Mouse (Mus musculus): ENCODE results near the gene Chrna9. TPM values are rescaled to one million over a fixed set of nuclear protein-coding genes. Genes with fewer than 3 reads are reported as not detected.

The Chrna9 gene
- total and polyA plus RNA-seq, 3 experiments: 0.57 TPM; not detected in 2

- no peak for DNase-seq (ENCODE audit: extremely low read depth)
- Histone ChIP-seq H3K4me2 (ENCODE audit: insufficient read depth, low read depth, poor library complexity, severe bottlenecking) (no peak overlapping the region), H3K79me2 (replicated peaks; ENCODE audit: control insufficient read depth, extremely low read depth, insufficient read depth, poor library complexity, severe bottlenecking) (no peaks in the 10 kb centered on the region), H3K4me3 (replicated peaks in 1 of 3; ENCODE audit: low read depth in 2 of 3, low read length in 2 of 3, poor library complexity in 1 of 3) (no peak overlapping the region), H3K9me3 (replicated peaks; ENCODE audit: low read length) (peaks cover 8% of the 10 kb centered on the region), H3K27ac (ENCODE audit: insufficient read depth, low read depth) (no peak overlapping the region), H3K36me3 (replicated peaks in 1 of 2; ENCODE audit: control insufficient read depth in 1 of 2, insufficient read depth in 1 of 2, low read length in 1 of 2) (no peaks in the 10 kb centered on the region), H3K9ac (ENCODE audit: insufficient read depth, low read depth) (no peak overlapping the region), H3K27me3 (replicated peaks) (no peaks in the 10 kb centered on the region), H3K4me1 (ENCODE audit: control insufficient read depth in 1 of 2, insufficient read depth in 2 of 2) (peaks cover 2 to 19% of the 10 kb centered on the region in 2 experiments)
- dilution Hi-C loops (cut with MboI; ENCODE audit: extremely low pct_ligation_motif_present, extremely low pct_unique_long_range_greater_than_20kb, low sequenced_read_pairs) (no loop called here), in situ Hi-C loops (cut with MboI; ENCODE audit: low pct_ligation_motif_present, low pct_unique_long_range_greater_than_20kb, low sequenced_read_pairs) (no loop called here)
- TF ChIP-seq CTCF (conservative IDR thresholded peaks at IDR 0.05 in 1 of 2, IDR thresholded peaks at IDR 0.05 in 1 of 2; ENCODE audit: low read depth in 2 of 2, low read length in 2 of 2) (no peak), POLR2A (IDR thresholded peaks at IDR 0.05; ENCODE audit: low read depth, low read length) (no peak), MYC (IDR thresholded peaks at IDR 0.05; ENCODE audit: low read depth, low read length) (no peak), GABPA (IDR thresholded peaks at IDR 0.05; ENCODE audit: insufficient replicate concordance, low read depth, low read length) (no peak), RCOR1 (conservative IDR thresholded peaks at IDR 0.05; ENCODE audit: low read depth, low read length) (no peak), PAX5 (IDR thresholded peaks at IDR 0.05; ENCODE audit: low read length) (no peak), HCFC1 (IDR thresholded peaks at IDR 0.05; ENCODE audit: low read depth, low read length) (no peak), POLR2AphosphoS2 (IDR thresholded peaks at IDR 0.05; ENCODE audit: low read depth, low read length) (no peak), JUND (conservative IDR thresholded peaks at IDR 0.05; ENCODE audit: low read depth, low read length) (no peak), TCF12 (IDR thresholded peaks at IDR 0.05; ENCODE audit: low read depth, low read length) (no peak), IRF4 (IDR thresholded peaks at IDR 0.05; ENCODE audit: low read depth, low read length) (no peak), NRF1 (IDR thresholded peaks at IDR 0.05; ENCODE audit: low read depth, low read length) (no peak)
Observed at GRCm38 (mm10) chr5:65919904-65920303, 14.8 kb upstream of the Chrna9 start.

GRCm38 (mm10) chr5:65920701-65921426 is 13.9 kb upstream of the Chrna9 start:
- H3K9me3 ChIP-seq (replicated peaks; ENCODE audit: low read length): peaks cover 8% of the 10 kb centered on the region
- H3K9ac ChIP-seq (ENCODE audit: insufficient read depth, low read depth): no peak overlapping the region
- H3K79me2 ChIP-seq (replicated peaks; ENCODE audit: control insufficient read depth, extremely low read depth, insufficient read depth, poor library complexity, severe bottlenecking): no peaks in the 10 kb centered on the region
- TF ChIP-seq NELFE (IDR thresholded peaks at IDR 0.05; ENCODE audit: low read depth, low read length): no peak
- no peak for TF ChIP-seq ZMIZ1 (IDR thresholded peaks at IDR 0.05; ENCODE audit: low read depth, low read length)
- no peak for TF ChIP-seq PAX5 (IDR thresholded peaks at IDR 0.05; ENCODE audit: low read length)
- no peak for TF ChIP-seq MAZ (IDR thresholded peaks at IDR 0.05; ENCODE audit: low read depth, low read length)
- no peak for TF ChIP-seq JUN (IDR thresholded peaks at IDR 0.05; ENCODE audit: insufficient read depth, low read depth, low read length)
- TF ChIP-seq SIN3A (IDR thresholded peaks at IDR 0.05; ENCODE audit: low read length): no peak
- no peak for TF ChIP-seq USF2 (conservative IDR thresholded peaks at IDR 0.05; ENCODE audit: low read depth, low read length)
- TF ChIP-seq UBTF (IDR thresholded peaks at IDR 0.05; ENCODE audit: low read depth, low read length): no peak
- TF ChIP-seq E2F4 (IDR thresholded peaks at IDR 0.05; ENCODE audit: insufficient replicate concordance, low read depth, low read length): no peak
- TF ChIP-seq BHLHE40 (IDR thresholded peaks at IDR 0.05; ENCODE audit: low read depth, low read length): no peak
- no peak for TF ChIP-seq POLR2AphosphoS2 (IDR thresholded peaks at IDR 0.05; ENCODE audit: low read depth, low read length)
- TF ChIP-seq ZNF384 (IDR thresholded peaks at IDR 0.05; ENCODE audit: low read depth, low read length): no peak
- peaks cover 3% of the 10 kb centered on the region for H3K27me3 ChIP-seq (replicated peaks)
- no peak overlapping the region for H3K4me3 ChIP-seq (replicated peaks in 1 of 3; ENCODE audit: low read depth in 2 of 3, low read length in 2 of 3, poor library complexity in 1 of 3)
- no peak for DNase-seq (ENCODE audit: extremely low read depth)
- no peaks in the 10 kb centered on the region for H3K36me3 ChIP-seq (replicated peaks in 1 of 2; ENCODE audit: control insufficient read depth in 1 of 2, insufficient read depth in 1 of 2, low read length in 1 of 2)
- H3K4me2 ChIP-seq (ENCODE audit: insufficient read depth, low read depth, poor library complexity, severe bottlenecking): no peak overlapping the region
- in situ Hi-C loops (cut with MboI; ENCODE audit: low pct_ligation_motif_present, low pct_unique_long_range_greater_than_20kb, low sequenced_read_pairs) (no loop called here), dilution Hi-C loops (cut with MboI; ENCODE audit: extremely low pct_ligation_motif_present, extremely low pct_unique_long_range_greater_than_20kb, low sequenced_read_pairs) (no loop called here)
- no peak overlapping the region for H3K27ac ChIP-seq (ENCODE audit: insufficient read depth, low read depth)
- peaks cover 2 to 20% of the 10 kb centered on the region in 2 experiments for H3K4me1 ChIP-seq (ENCODE audit: control insufficient read depth in 1 of 2, insufficient read depth in 2 of 2)
